8 mouse cellular contexts compared by ENCODE assay signal in the genomic region with DNA sequence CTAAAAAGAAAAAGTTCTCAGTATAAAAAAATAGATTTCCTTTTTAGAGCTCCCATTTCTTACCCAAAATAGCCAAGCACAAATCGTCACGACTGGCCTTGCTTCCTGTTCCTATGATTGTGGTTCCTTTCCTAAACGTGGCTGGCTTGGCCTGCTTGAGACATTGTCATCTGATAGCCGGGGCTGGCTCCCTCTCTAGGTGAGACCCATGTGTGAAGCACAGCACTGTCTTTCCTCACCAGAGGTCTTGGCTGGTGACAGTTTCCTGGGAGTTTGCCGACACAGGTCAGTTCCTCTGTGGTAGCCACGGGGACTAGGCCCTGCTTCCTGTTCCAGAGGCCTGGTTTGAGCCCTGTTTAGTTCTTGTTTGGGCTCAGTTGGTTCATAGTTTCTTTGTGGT. TPM values are rescaled to one million over a fixed set of nuclear protein-coding genes. Genes with fewer than 3 reads are reported as not detected.
DNase-seq lines count a peak whose midpoint lies in the region; ATAC-seq lines count a peak whose summit lies in the region.

No protein-coding gene starts in this region.

- H3K9me3 ChIP-seq in heart, embryonic 10.5 days: no peaks in the 10 kb centered on the region

- no peak overlapping the region for H3K27ac ChIP-seq in heart, embryonic 10.5 days

- WGBS in heart, embryonic 10.5 days: 26% methylated on average over 6 of the region's 6 CpGs

- no peak overlapping the region for H3K4me3 ChIP-seq in heart, embryonic 10.5 days

- peaks cover 36% of the 10 kb centered on the region for H3K4me1 ChIP-seq in heart, embryonic 10.5 days

- no peaks in the 10 kb centered on the region for H3K36me3 ChIP-seq in heart, embryonic 10.5 days

- DNase-seq in CD4-positive, CD25-positive, alpha-beta regulatory T cell, adult 2 months (ENCODE audit: low read depth, low spot score): peak; percentile 25
- peak; percentile 87 for DNase-seq in 416B (ENCODE audit: low read depth)
- peak; percentile 68 for DNase-seq in heart, embryonic 10.5 days (ENCODE audit: low spot score)
- peak; percentile 52 to 81 for DNase-seq in kidney, postnatal 25 days
- peak; percentile 47 to 64 for DNase-seq in right cerebral cortex, adult 2 months (ENCODE audit: low spot score in 2 of 2)
- DNase-seq in embryo, embryonic 9.5 days (ENCODE audit: extremely low spot score): no peak

- no peaks in the 10 kb centered on the region for H3K27me3 ChIP-seq in heart, embryonic 10.5 days (ENCODE audit: insufficient read depth, poor library complexity, severe bottlenecking)

- no peak for ATAC-seq in CD4-positive, CD25-positive, alpha-beta regulatory T cell, adult 4 months
- no peak for ATAC-seq in erythroblast, adult 5-6 weeks (replicated peaks; ENCODE audit: low FRiP score, poor library complexity, severe bottlenecking)

RNA-seq across cellular contexts. Expression of a gene that starts 6.8 kb away (rescaled TPM):
- polyA plus RNA-seq in CD4-positive, CD25-positive, alpha-beta regulatory T cell, adult 4 months (2017; shearing (Covaris generic)): 10 to 100 TPM; 13.6 to 14.5 TPM
- polyA plus RNA-seq in heart, embryonic 10.5 days (2016; fragmentation: Nextera tagmentation; extraction: Ambion mirVana): 2.4 and 2.6 TPM in 2 replicates
- 3.1 and 4.2 TPM in 2 replicates for total RNA-seq in erythroblast, adult 5-6 weeks (2015; ENCODE audit: low replicate concordance)
- 4.6 and 8.8 TPM in 2 replicates for total RNA-seq in erythroblast, adult 5-6 weeks (2017; ENCODE audit: low replicate concordance)

RNA-seq across cellular contexts. Expression of a gene that starts 33.6 kb away (rescaled TPM):
- polyA plus RNA-seq in CD4-positive, CD25-positive, alpha-beta regulatory T cell, adult 4 months (2017; shearing (Covaris generic)): 1 to 10 TPM; 3.0 to 5.1 TPM
- 31.6 and 41.5 TPM in 2 replicates for polyA plus RNA-seq in heart, embryonic 10.5 days (2016; fragmentation: Nextera tagmentation; extraction: Ambion mirVana)
- total RNA-seq in erythroblast, adult 5-6 weeks (2015; ENCODE audit: low replicate concordance): 4.2 and 6.5 TPM in 2 replicates
- total RNA-seq in erythroblast, adult 5-6 weeks (2017; ENCODE audit: low replicate concordance): 3.3 and 4.2 TPM in 2 replicates
